ENCODE assay signal across 19 mouse cellular contexts in the genomic region with DNA sequence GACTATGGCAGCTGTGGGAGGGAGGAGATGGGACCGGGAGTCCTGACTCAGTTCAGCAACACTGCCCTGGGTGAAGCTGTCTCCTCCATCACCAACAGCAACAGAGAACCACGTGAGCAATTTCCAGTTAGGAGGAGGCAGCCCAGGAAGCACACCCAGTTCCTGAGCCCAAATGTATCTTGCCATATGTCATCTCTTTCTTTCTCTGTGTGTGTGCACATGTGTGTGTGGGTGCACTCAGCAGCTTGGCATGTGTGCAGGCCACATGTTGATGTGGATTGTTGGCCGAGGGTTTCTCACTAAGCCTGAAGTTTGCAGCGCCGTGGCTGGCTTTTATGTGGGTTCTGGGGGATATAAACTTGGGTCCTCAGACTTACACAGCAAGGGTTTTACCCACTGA.
DNase-seq lines count a peak whose midpoint lies in the region; ATAC-seq lines count a peak whose summit lies in the region.
"Had no signal": no experiment of that assay in that cellular context is flagged by ENCODE, and none has a peak within 500 bp of the region (broad histone marks: within the 10 kb centered on the region; RNA-seq: fewer than 3 reads in every experiment).

No protein-coding gene starts in this region.

- H3K4me2 ChIP-seq in liver, embryonic 12.5 days = no peak overlapping the region
- H3K4me2 ChIP-seq: heart, embryonic 12.5 days; hindbrain, embryonic 15.5 days; liver, embryonic 13.5 days; lung, embryonic 15.5 days had no signal

- WGBS in liver, embryonic 12.5 days (ENCODE audit: insufficient replicate concordance) = 72% methylated on average over 5 of the region's 5 CpGs

- ATAC-seq in liver, embryonic 12.5 days = no peak

- H3K9me3 ChIP-seq in liver, embryonic 12.5 days (replicated peaks) = no peaks in the 10 kb centered on the region
- H3K9me3 ChIP-seq: forebrain, embryonic 10.5 days; heart, embryonic 12.5 days; hindbrain, embryonic 15.5 days; liver, embryonic 13.5 days; lung, embryonic 15.5 days had no signal

- H3K27me3 ChIP-seq in liver, embryonic 12.5 days (replicated peaks) = no peaks in the 10 kb centered on the region
- H3K27me3 ChIP-seq: heart, embryonic 12.5 days; hindbrain, embryonic 15.5 days; liver, embryonic 13.5 days; lung, embryonic 15.5 days had no signal

- intact Hi-C loops in left cerebral cortex, postnatal 36 days (cut with DNase I) = loop anchor here (5.0 kb wide), 1 partner anchor 833 kb away; no protein-coding TSS in a partner anchor

- no peaks in the 10 kb centered on the region for H3K4me1 ChIP-seq in liver, embryonic 12.5 days
- H3K4me1 ChIP-seq: forebrain, embryonic 10.5 days; heart, embryonic 12.5 days; hindbrain, embryonic 15.5 days; liver, embryonic 13.5 days; lung, embryonic 15.5 days had no signal

- H3K27ac ChIP-seq in liver, embryonic 12.5 days = no peak overlapping the region
- H3K27ac ChIP-seq: forebrain, embryonic 10.5 days; hindbrain, embryonic 15.5 days; liver, embryonic 13.5 days; lung, embryonic 15.5 days had no signal

- H3K9ac ChIP-seq in liver, embryonic 12.5 days = no peak overlapping the region
- H3K9ac ChIP-seq: heart, embryonic 12.5 days; hindbrain, embryonic 15.5 days; liver, embryonic 13.5 days; lung, embryonic 15.5 days had no signal

- H3K36me3 ChIP-seq in liver, embryonic 12.5 days = no peaks in the 10 kb centered on the region
- H3K36me3 ChIP-seq: forebrain, embryonic 10.5 days; heart, embryonic 12.5 days; hindbrain, embryonic 15.5 days; liver, embryonic 13.5 days; lung, embryonic 15.5 days had no signal

- no peak overlapping the region for H3K4me3 ChIP-seq in liver, embryonic 12.5 days
- H3K4me3 ChIP-seq: forebrain, embryonic 10.5 days; heart, embryonic 12.5 days; hindbrain, embryonic 15.5 days; liver, embryonic 13.5 days; lung, embryonic 15.5 days had no signal

- peak; percentile 80 for DNase-seq in right cerebral cortex, adult 18-20 months
- no peak for DNase-seq in right cerebral cortex, postnatal 4 days
- DNase-seq in layer of hippocampus, postnatal 25 days (ENCODE audit: extremely low spot score in 1 of 2, low spot score in 1 of 2) = peak; percentile 35 to 56
- DNase-seq in left cerebral cortex, postnatal 36 days (ENCODE audit: low spot score in 2 of 2) = peak; percentile 74 to 82
- DNase-seq in thymus, postnatal 10 days (ENCODE audit: low spot score in 2 of 2) = no peak
- no peak for DNase-seq in kidney, adult 8-10 months
- DNase-seq in urinary bladder, postnatal 10 days (ENCODE audit: low spot score) = no peak
- DNase-seq: cerebellum, adult 11-12 months; heart, postnatal 36 days; kidney, adult 11 months; kidney, postnatal 14 days; liver, embryonic 13.5 days; midbrain, embryonic 14.5 days; thymus, postnatal 36 days had no signal

Comparison
In these comparisons a context has a peak if more than half of its experiments do, and no peak if none do; other contexts are left out.
1. DNase-seq: peak in right cerebral cortex, adult 18-20 months (single experiment), layer of hippocampus, postnatal 25 days (2 of 2) and left cerebral cortex, postnatal 36 days (2 of 2); none in right cerebral cortex, postnatal 4 days (single experiment), thymus, postnatal 10 days (0 of 2), kidney, adult 8-10 months (0 of 2) and urinary bladder, postnatal 10 days (single experiment).